Mouse (Mus musculus) cerebellum, postnatal 10 days (tissue): ENCODE results near the gene Slc6a1.

Source experiments
- DNase-seq, 2 experiments: peaks; one replicate each; pipeline ENCODE4 v3.0.0; 2021; ENCODE audit warnings: mixed read lengths in 2 of 2

Slc6a1 gene

DNA sequence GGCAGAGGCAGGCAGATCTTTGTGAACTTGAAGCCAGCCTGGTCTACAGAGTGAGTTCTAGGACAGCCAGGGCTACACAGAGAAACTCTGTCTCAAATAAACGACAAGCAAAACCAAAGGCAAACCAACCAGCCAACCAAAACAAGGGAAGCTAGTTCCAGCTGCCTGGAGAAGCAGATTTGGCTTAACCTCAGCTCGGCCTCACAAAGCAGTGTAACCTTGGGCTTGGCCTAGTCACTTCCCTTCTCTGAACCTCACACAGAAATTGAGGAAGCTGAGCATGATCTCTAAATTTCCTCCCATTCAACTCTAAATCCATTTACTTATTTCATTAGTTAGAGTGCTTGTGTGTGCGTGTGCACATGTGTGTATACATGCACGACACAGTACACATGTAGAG, 79.9 kb downstream of the Slc6a1 start:
- no peak for DNase-seq

- no peak for DNase-seq
Observed at GRCm38 (mm10) chr6:114363740-114364139, 81.3 kb downstream of the Slc6a1 start.

- DNase-seq, result no peak
Observed at GRCm38 (mm10) chr6:114364734-114365133, 82.3 kb downstream of the Slc6a1 start.

DNA sequence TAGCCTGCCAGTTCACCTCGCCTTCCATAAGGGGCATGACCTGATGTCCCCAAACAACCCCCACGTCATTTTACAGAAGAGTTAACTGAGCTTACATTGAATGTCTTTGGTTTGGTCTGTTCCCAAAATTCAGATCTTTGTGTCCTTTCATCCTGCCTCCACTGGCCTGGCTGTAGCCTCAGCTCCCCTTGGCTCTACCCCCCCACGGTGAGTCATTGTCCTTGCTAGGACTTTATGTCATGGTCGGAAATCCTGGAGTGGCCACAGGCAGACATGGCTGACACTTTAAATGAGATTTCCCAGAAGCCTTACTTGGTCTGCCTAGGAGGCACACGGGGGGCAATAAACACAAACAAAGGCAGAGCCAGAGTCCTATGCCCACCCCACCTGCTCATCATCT, 83.8 kb downstream of the Slc6a1 start:
- DNase-seq, result no peak
